Mouse (Mus musculus) liver, adult 2 months (tissue): ENCODE results near the gene Khdrbs1. TPM values are rescaled to one million over a fixed set of nuclear protein-coding genes. Genes with fewer than 3 reads are reported as not detected.

Source experiments
- DNase-seq: peaks from one replicate; pipeline ENCODE4 v3.0.0-alpha.2; 2011; ENCODE audit warnings: low read depth, low spot score; ENCODE audit errors: extremely low read depth
- H3K27ac ChIP-seq: fragments of 200-500 bp; replicated peaks from 2 replicates; pipeline ENCODE4 v1.5.1; 2012; ENCODE audit warnings: low read depth, mild to moderate bottlenecking, control low read depth, inconsistent platforms, low read length; ENCODE audit not compliant: insufficient read depth
- H3K27me3 ChIP-seq: fragments of 200-500 bp; 2 replicates; pipeline ENCODE4 v1.6.1; 2012; ENCODE audit warnings: mild to moderate bottlenecking, moderate library complexity, low read length, inconsistent platforms; ENCODE audit not compliant: control insufficient read depth, insufficient read depth
- H3K36me3 ChIP-seq: fragments of 200-500 bp; 2 replicates; pipeline ENCODE4 v1.6.1; 2012; ENCODE audit warnings: low read length, inconsistent platforms; ENCODE audit not compliant: control insufficient read depth, insufficient read depth
- H3K4me1 ChIP-seq: fragments of 200-500 bp; 2 replicates; pipeline ENCODE4 v1.6.1; 2011; ENCODE audit warnings: low read length; ENCODE audit not compliant: control insufficient read depth, insufficient read depth
- H3K4me3 ChIP-seq: fragments of 200-500 bp; 2 replicates; pipeline ENCODE4 v1.5.1; 2011; ENCODE audit warnings: low read depth, mild to moderate bottlenecking, control low read depth, low read length, moderate library complexity; ENCODE audit not compliant: insufficient read depth
- H3K79me2 ChIP-seq: fragments of 200-500 bp; 2 replicates; pipeline ENCODE4 v1.6.1; 2012; ENCODE audit warnings: inconsistent platforms, mild to moderate bottlenecking, low read length, moderate library complexity; ENCODE audit not compliant: control insufficient read depth, insufficient read depth
- H3K9ac ChIP-seq: fragments of 200-500 bp; 2 replicates; pipeline ENCODE4 v1.6.1; 2012; ENCODE audit warnings: low read depth, mild to moderate bottlenecking, control low read depth, inconsistent platforms, low read length
- CTCF ChIP-seq: fragments of 200-500 bp; IDR thresholded peaks from 2 replicates; pipeline ENCODE4 v1.5.1; 2011; ENCODE audit warnings: low read depth, low read length, control low read depth
- POLR2A ChIP-seq: fragments of 200-500 bp; IDR thresholded peaks from 2 replicates; pipeline ENCODE4 v1.6.1; 2011; ENCODE audit warnings: low read length, control low read depth; ENCODE audit not compliant: insufficient read depth; ENCODE audit errors: extremely low read depth
- WGBS: fragments of 180-500 bp; shearing (Covaris S2); methylation state at CpG from one replicate; pipeline ENCODE4 v1.1.7; 2018; 5-methylcytosine and 5-hydroxymethylcytosine counted together
- polyA plus RNA-seq: library from polyadenylated mRNA; depleted of rRNA; stranded (reverse); fragments of >200 nt; gene quantifications from 2 replicates; pipeline ENCODE4 v1.2.3, GENCODE M21; 2012
- total RNA-seq: library from RNA; depleted of rRNA; stranded (reverse); fragments of >200 nt; gene quantifications from 2 replicates; pipeline ENCODE4 v1.2.3, GENCODE M21; 2014

Khdrbs1 gene
- total and polyA plus RNA-seq, 2 experiments: 7.9 to 12.2 TPM

DNA sequence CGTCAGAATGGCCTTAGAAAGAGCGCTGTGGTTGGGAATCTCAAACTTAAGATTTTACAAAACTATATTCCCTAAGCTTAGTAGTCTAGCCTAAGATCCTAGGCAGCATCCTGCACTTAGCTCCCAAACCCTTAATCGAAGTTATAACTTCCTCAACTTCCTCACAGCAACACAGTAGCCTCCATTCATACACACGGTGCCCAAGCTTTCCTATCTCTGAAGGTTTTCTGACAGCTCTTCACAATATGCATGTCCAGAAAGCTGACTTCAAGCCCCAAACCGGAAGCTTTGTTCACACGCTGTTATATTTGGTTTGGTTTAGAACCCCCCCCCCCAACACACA lies 46.3 kb downstream of the Khdrbs1 start:
- peak overlapping the region; percentile 96; the same call in 1 of the 2 replicates for H3K9ac ChIP-seq
- H3K4me1 ChIP-seq: no peaks in the 10 kb centered on the region; the same call in 1 of the 2 replicates
- H3K27me3 ChIP-seq: no peaks in the 10 kb centered on the region
- H3K79me2 ChIP-seq: no peaks in the 10 kb centered on the region
- H3K36me3 ChIP-seq: peaks cover 2% of the 10 kb centered on the region; the same call in 1 of the 2 replicates
- WGBS: 27% methylated on average over 6 of the region's 6 CpGs
- TF ChIP-seq POLR2A (no peak), CTCF (no peak)
- H3K27ac ChIP-seq: no peak overlapping the region
- no peak for DNase-seq
- H3K4me3 ChIP-seq: peak overlapping the region; percentile 98; the same call in 1 of the 2 replicates

DNA sequence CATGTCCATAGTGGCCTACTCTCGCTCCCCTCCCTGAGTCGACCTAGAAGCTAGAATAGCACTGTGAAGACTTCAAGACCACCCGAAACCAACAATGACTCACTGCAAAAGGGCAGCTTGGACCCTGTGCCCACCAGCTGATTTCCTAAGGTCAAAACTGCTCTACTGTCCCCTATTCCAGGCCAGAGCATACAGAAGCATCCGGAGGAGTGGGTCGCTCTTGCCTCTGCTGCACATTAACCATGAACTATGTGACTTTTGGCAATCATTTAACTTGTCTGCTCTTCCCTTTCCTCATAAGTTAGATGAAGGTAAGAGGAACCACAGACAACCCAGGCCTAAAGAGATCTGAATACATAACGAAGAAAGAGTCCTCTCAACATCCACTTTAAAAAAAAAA lies 57.6 kb downstream of the Khdrbs1 start:
- WGBS: 92% methylated on average over 6 of the region's 6 CpGs
- TF ChIP-seq POLR2A (no peak), CTCF (no peak)
- Histone ChIP-seq H3K4me1 (no peaks in the 10 kb centered on the region), H3K79me2 (no peaks in the 10 kb centered on the region), H3K36me3 (peaks cover 17% of the 10 kb centered on the region), H3K27ac (no peak overlapping the region), H3K4me3 (no peak overlapping the region), H3K9ac (no peak overlapping the region), H3K27me3 (no peaks in the 10 kb centered on the region)
- DNase-seq: no peak

DNA sequence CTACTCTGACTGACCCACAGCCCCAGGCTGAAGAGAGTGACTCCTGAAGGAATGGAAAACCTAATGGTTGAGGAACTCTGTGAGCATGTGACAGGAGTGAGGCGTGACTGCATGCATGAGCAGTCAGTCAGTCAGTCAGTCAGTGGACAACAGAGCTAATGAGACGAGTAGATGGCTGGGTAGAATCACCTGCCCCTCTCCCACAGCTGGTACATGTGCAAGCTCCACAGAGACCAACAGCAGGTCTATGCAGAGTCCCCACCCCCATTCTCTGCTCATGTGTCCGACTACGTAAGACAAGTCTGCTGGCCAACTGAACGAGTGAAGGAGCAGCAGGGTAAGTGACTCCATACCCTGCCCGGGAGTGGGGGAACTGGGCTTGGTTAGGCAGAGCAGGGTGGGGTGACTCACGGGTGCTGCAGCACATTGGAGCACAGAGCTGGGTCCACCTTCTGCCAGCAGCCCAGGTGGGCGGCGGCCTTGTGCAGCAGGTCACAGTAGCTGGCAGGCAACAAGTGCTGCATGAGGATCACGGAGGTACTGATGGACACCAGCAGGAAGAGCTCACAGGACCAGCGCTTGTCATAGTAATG lies 58.1 kb downstream of the Khdrbs1 start:
- no peak for TF ChIP-seq CTCF
- TF ChIP-seq POLR2A: no peak
- no peak overlapping the region for H3K9ac ChIP-seq
- no peak overlapping the region for H3K4me3 ChIP-seq
- H3K27ac ChIP-seq: no peak overlapping the region
- WGBS: 92% methylated on average over 11 of the region's 11 CpGs
- H3K4me1 ChIP-seq: no peaks in the 10 kb centered on the region
- H3K79me2 ChIP-seq: no peaks in the 10 kb centered on the region
- H3K27me3 ChIP-seq: no peaks in the 10 kb centered on the region
- DNase-seq: no peak
- peaks cover 17% of the 10 kb centered on the region for H3K36me3 ChIP-seq

DNA sequence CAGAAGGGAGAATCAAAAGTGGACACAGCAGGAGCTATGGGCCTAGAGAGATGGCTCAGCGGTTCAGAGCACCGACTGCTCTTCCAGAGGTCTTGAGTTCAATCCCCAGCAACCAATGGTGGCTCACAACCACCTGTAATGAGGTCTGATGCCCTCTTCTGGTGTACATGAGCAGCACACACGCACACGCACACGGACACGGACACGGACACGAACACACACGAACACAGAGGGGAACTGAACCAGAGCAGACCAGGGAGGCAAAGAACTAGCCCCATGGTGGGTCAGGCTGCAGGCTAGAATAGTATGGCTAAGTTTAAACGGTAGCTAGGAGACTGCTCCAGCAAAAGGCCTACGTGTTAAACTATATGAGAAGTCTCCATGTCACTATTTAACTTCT lies 60.3 kb downstream of the Khdrbs1 start:
- Histone ChIP-seq H3K4me3 (no peak overlapping the region), H3K79me2 (no peaks in the 10 kb centered on the region), H3K27me3 (no peaks in the 10 kb centered on the region), H3K27ac (no peak overlapping the region), H3K36me3 (peaks cover 15% of the 10 kb centered on the region), H3K4me1 (no peaks in the 10 kb centered on the region), H3K9ac (no peak overlapping the region)
- TF ChIP-seq POLR2A: no peak
- 0 out of 2 replicates have a peak, but pooled peaks have one; percentile 3 for TF ChIP-seq CTCF
- no peak for DNase-seq
- 96% methylated on average over 11 of the region's 11 CpGs for WGBS

DNA sequence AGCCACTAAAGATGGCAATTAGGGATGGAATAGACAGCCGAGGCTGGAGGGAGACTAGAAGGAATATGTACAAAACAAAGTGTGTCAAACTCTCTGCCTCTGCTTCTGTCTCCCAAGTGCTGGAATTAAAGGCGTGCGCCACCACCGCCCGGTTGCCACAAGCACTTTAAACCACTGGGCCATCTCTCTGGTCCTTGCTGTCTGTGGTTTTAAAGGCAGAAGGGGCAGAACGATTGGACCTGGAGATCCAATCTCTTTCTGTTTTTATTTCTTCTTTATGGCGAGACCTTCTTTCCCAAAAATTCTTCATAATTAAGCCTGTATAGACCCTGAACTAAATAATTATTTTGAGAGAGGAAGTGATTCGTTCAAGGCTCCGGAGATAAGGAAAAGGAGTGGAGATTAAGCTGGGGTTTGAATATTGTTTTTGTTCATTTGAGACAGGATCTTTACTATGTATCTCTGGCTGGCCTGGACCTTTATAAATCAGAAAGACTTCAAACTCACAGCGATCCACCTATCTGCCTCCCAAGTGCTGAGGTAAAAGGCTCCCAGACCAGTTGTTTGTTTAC lies 69.1 kb downstream of the Khdrbs1 start:
- peaks cover 7% of the 10 kb centered on the region for H3K4me1 ChIP-seq
- H3K79me2 ChIP-seq: peaks cover 6% of the 10 kb centered on the region; the same call in 1 of the 2 replicates
- WGBS: 5% methylated on average over 10 of the region's 10 CpGs
- H3K4me3 ChIP-seq: peak overlapping the region; percentile 94
- peaks cover 1% of the 10 kb centered on the region; the same call in 1 of the 2 replicates for H3K36me3 ChIP-seq
- peak overlapping the region; percentile 64 for H3K27ac ChIP-seq
- no peaks in the 10 kb centered on the region for H3K27me3 ChIP-seq
- peak overlapping the region; percentile 43 for H3K9ac ChIP-seq
- no peak for DNase-seq
- no peak for TF ChIP-seq CTCF
- TF ChIP-seq POLR2A: no peak

DNA sequence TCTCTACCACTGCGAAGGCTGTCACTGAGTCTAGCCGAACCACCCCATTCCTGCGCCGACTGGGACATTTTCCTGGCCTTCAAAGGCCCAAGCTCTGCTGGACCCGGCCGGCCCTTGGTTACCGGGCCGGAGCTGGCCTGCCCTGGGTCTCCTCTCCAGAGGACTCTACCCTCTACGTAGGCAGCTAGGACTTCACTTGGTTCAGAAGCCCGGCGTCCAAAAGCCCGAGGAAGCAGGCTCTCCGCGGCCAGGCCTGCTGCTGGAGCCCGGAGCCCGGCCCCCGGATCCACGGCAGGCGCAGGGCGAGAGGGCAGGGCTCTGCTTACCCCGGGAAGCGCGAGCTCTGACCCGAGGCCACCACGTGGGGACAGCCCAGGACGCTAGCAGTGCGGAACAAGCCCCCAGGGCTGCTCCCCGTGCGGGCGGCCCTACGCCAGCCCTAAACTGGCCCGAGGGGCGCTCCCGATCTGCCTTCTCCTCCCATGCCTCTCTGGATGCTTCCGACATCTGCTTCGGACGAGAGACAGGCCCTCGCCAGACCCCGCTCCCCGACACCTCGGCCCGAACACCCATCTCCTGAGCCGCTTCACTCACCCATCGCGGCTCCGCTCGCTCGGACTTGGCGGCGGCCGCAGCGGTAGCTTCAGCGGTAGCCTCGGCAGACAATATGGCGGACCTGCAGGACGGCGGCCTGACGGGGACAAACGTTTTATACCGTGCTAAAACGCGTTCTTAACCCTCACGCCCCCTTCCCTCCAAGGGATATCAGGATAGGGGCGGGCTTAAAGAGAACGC lies 69.8 kb downstream of the Khdrbs1 start, which contains the start of gene Kpna6:
Gene Kpna6 (minus strand): TSS at position 685 of the 795 bp plus-strand sequence.
- H3K4me3 ChIP-seq: peak within 1 kb of the TSS; percentile 94
- peaks cover 7% of the 10 kb centered on the region for H3K4me1 ChIP-seq
- peak within 1 kb of the TSS; percentile 95 for H3K9ac ChIP-seq
- peak; percentile 84 for DNase-seq
- no peaks in the 10 kb centered on the region for H3K27me3 ChIP-seq
- WGBS: under 1% methylated on average over 65 of the region's 65 CpGs
- peak within 1 kb of the TSS; percentile 89 for H3K27ac ChIP-seq
- TF ChIP-seq POLR2A: 0 out of 2 replicates have a peak, but pooled peaks have one; percentile 35
- no peak for TF ChIP-seq CTCF
- H3K36me3 ChIP-seq: peaks cover 1% of the 10 kb centered on the region; the same call in 1 of the 2 replicates
- peaks cover 7% of the 10 kb centered on the region; the same call in 1 of the 2 replicates for H3K79me2 ChIP-seq
